Mouse (Mus musculus): ENCODE results near the gene Hrct1. TPM values are rescaled to one million over a fixed set of nuclear protein-coding genes. Genes with fewer than 3 reads are reported as not detected.

Hrct1 gene
- polyA plus RNA-seq, 1 experiment from 2014 or later, result 0.78 TPM

DNA sequence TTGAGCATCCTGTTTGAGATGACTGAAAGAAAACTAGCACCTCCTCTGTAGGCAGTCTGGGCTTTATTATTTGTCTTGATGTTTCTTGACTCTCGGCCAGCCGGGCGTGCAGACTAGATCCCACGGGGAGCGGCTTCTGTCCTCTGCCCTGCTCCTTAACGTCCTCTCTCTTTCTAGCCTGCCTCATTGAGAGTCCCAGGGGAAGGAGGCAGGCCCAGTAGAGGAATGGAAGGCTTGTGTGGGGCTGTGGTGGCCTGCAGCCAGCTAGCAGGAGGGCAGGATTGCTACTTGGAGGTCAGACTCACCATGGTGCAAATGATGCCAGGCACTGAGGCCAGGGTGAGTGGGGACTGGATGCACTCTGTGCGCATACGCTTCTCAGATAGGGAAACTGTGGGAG is 23.1 kb upstream of the Hrct1 start:
- H3K27ac ChIP-seq (replicated peaks), result no peak overlapping the region
- no peak overlapping the region for H3K4me3 ChIP-seq
- ATAC-seq (ENCODE audit: extremely low read depth, insufficient number of reproducible peaks, low FRiP score, low TSS enrichment), result no peak
- H3K4me1 ChIP-seq, result no peaks in the 10 kb centered on the region
- H3K9ac ChIP-seq, result no peak overlapping the region
- no peaks in the 10 kb centered on the region for H3K36me3 ChIP-seq
- no peaks in the 10 kb centered on the region for H3K9me3 ChIP-seq
- WGBS, result 81% methylated on average over 8 of the region's 8 CpGs
- peaks cover 11% of the 10 kb centered on the region; the same call in 1 of the 2 replicates for H3K27me3 ChIP-seq (replicated peaks)
- no peak overlapping the region for H3K4me2 ChIP-seq

- no peak overlapping the region for H3K4me2 ChIP-seq
- H3K9ac ChIP-seq, result no peak overlapping the region
- no peak overlapping the region for H3K4me3 ChIP-seq
- peaks cover 8% of the 10 kb centered on the region; the same call in 1 of the 2 replicates for H3K4me1 ChIP-seq
- no peak for ATAC-seq (ENCODE audit: extremely low read depth, insufficient number of reproducible peaks, low FRiP score, low TSS enrichment)
- no peaks in the 10 kb centered on the region for H3K9me3 ChIP-seq
- 0 out of 2 replicates have a peak, but pooled peaks cover 13% of the 10 kb centered on the region for H3K27me3 ChIP-seq (replicated peaks)
- H3K27ac ChIP-seq (replicated peaks), result no peak overlapping the region
- WGBS, result 76% methylated on average over 13 of the region's 13 CpGs
- H3K36me3 ChIP-seq, result no peaks in the 10 kb centered on the region
Measured at GRCm38 (mm10) chr4:43705991-43706390, 21.0 kb upstream of the Hrct1 start.

GRCm38 (mm10) chr4:43709869-43710268 is 17.1 kb upstream of the Hrct1 start, which contains the start of gene Olfr71:
Gene Olfr71 (minus strand): TSS chr4:43710255.
- WGBS, result 62% methylated on average over 6 of the region's 6 CpGs
- H3K36me3 ChIP-seq, result no peaks in the 10 kb centered on the region
- no peaks in the 10 kb centered on the region for H3K9me3 ChIP-seq
- H3K4me3 ChIP-seq, result no peak within 1 kb of the TSS
- 0 out of 2 replicates have a peak, but pooled peaks cover 13% of the 10 kb centered on the region for H3K27me3 ChIP-seq (replicated peaks)
- H3K4me1 ChIP-seq, result peaks cover 20% of the 10 kb centered on the region
- H3K9ac ChIP-seq, result no peak within 1 kb of the TSS
- H3K27ac ChIP-seq (replicated peaks), result peak within 1 kb of the TSS; percentile 70
- H3K4me2 ChIP-seq, result no peak within 1 kb of the TSS
- ATAC-seq (ENCODE audit: extremely low read depth, insufficient number of reproducible peaks, low FRiP score, low TSS enrichment), result no peak

DNA sequence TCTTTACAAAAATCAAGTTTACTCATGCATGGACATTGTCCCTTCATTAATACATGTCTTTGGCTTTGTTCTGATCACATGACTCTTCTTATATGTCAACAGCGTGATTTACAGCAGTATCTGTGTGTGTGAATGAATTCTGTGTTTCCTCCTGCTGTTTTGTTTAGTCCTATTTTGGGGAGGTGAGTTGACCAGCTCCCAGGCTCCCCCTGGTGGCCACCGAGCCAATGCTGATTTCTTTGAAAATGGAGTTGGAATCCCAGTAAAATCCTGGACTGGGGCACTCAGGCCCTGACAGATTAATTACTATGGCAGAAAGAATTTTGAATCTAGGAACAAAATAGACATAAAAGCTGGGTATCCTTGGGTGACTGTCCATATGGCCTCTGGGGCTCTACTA is 15.2 kb upstream of the Hrct1 start:
- H3K4me2 ChIP-seq, result peak overlapping the region; percentile 48
- H3K27me3 ChIP-seq (replicated peaks), result peaks cover 16% of the 10 kb centered on the region; the same call in 1 of the 2 replicates
- H3K4me1 ChIP-seq, result peaks cover 20% of the 10 kb centered on the region
- H3K9me3 ChIP-seq, result no peaks in the 10 kb centered on the region
- H3K9ac ChIP-seq, result 0 out of 2 replicates have a peak overlapping the region, but pooled peaks have one; percentile 44
- H3K27ac ChIP-seq (replicated peaks), result peak overlapping the region; percentile 70
- H3K4me3 ChIP-seq, result no peak overlapping the region
- ATAC-seq (ENCODE audit: extremely low read depth, insufficient number of reproducible peaks, low FRiP score, low TSS enrichment), result no peak
- no peaks in the 10 kb centered on the region for H3K36me3 ChIP-seq
- 2% methylated on average over 2 of the region's 2 CpGs for WGBS

- Histone ChIP-seq H3K27ac (replicated peaks) (no peak overlapping the region), H3K9ac (no peak overlapping the region), H3K27me3 (replicated peaks) (peaks cover 8% of the 10 kb centered on the region; the same call in 1 of the 2 replicates), H3K4me2 (no peak overlapping the region), H3K4me1 (peaks cover 20% of the 10 kb centered on the region), H3K36me3 (no peaks in the 10 kb centered on the region), H3K4me3 (no peak overlapping the region), H3K9me3 (no peaks in the 10 kb centered on the region)
- 45% methylated on average over 7 of the region's 7 CpGs for WGBS
- ATAC-seq (ENCODE audit: extremely low read depth, insufficient number of reproducible peaks, low FRiP score, low TSS enrichment), result no peak
Measured at GRCm38 (mm10) chr4:43713652-43714219, 13.3 kb upstream of the Hrct1 start.

GRCm38 (mm10) chr4:43720491-43721228 is 6.3 kb upstream of the Hrct1 start:
- H3K36me3 ChIP-seq, result no peaks in the 10 kb centered on the region
- H3K27ac ChIP-seq (replicated peaks), result peak overlapping the region; percentile 78
- no peak for ATAC-seq (ENCODE audit: extremely low read depth, insufficient number of reproducible peaks, low FRiP score, low TSS enrichment)
- H3K4me3 ChIP-seq, result no peak overlapping the region
- WGBS, result 35% methylated on average over 14 of the region's 16 CpGs
- peak overlapping the region; percentile 45 for H3K4me2 ChIP-seq
- H3K27me3 ChIP-seq (replicated peaks), result peaks cover 3% of the 10 kb centered on the region; the same call in 1 of the 2 replicates
- peaks cover 11% of the 10 kb centered on the region for H3K4me1 ChIP-seq
- 0 out of 2 replicates have a peak overlapping the region, but pooled peaks have one; percentile 19 for H3K9ac ChIP-seq
- no peaks in the 10 kb centered on the region for H3K9me3 ChIP-seq

DNA sequence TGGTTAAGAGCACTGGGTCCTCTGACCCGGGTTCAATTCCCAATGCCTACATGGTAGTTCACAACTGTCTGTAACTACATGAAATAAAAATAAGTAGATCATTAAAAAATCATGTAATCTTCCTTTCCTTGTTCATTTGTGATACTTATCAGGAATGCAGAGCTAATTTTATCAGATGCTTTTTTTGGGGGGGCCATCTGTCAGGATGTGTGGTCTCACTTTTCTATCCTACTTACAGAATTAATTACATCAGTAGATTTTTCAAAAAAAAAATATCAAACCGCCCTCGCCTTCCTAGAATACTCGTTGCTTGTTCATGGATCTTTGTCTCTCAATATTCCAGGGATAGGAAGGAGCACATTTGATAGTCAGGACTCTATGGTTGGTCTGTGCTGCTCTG is 4.8 kb upstream of the Hrct1 start:
- no peak overlapping the region for H3K27ac ChIP-seq (replicated peaks)
- 79% methylated on average over 4 of the region's 4 CpGs for WGBS
- H3K27me3 ChIP-seq (replicated peaks), result no peaks in the 10 kb centered on the region
- H3K9me3 ChIP-seq, result no peaks in the 10 kb centered on the region
- peaks cover 24% of the 10 kb centered on the region for H3K4me1 ChIP-seq
- H3K4me3 ChIP-seq, result no peak overlapping the region
- ATAC-seq (ENCODE audit: extremely low read depth, insufficient number of reproducible peaks, low FRiP score, low TSS enrichment), result no peak
- no peaks in the 10 kb centered on the region for H3K36me3 ChIP-seq
- no peak overlapping the region for H3K9ac ChIP-seq
- H3K4me2 ChIP-seq, result no peak overlapping the region

- Histone ChIP-seq H3K4me2 (no peak overlapping the region), H3K36me3 (no peaks in the 10 kb centered on the region), H3K4me3 (no peak overlapping the region), H3K9ac (no peak overlapping the region), H3K9me3 (no peaks in the 10 kb centered on the region), H3K27me3 (replicated peaks) (no peaks in the 10 kb centered on the region), H3K4me1 (peaks cover 50% of the 10 kb centered on the region), H3K27ac (replicated peaks) (no peak overlapping the region)
- no peak for ATAC-seq (ENCODE audit: extremely low read depth, insufficient number of reproducible peaks, low FRiP score, low TSS enrichment)
- 10% methylated on average over 1 of the region's 1 CpGs for WGBS
Measured at GRCm38 (mm10) chr4:43724764-43725163, 2.2 kb upstream of the Hrct1 start.

DNA sequence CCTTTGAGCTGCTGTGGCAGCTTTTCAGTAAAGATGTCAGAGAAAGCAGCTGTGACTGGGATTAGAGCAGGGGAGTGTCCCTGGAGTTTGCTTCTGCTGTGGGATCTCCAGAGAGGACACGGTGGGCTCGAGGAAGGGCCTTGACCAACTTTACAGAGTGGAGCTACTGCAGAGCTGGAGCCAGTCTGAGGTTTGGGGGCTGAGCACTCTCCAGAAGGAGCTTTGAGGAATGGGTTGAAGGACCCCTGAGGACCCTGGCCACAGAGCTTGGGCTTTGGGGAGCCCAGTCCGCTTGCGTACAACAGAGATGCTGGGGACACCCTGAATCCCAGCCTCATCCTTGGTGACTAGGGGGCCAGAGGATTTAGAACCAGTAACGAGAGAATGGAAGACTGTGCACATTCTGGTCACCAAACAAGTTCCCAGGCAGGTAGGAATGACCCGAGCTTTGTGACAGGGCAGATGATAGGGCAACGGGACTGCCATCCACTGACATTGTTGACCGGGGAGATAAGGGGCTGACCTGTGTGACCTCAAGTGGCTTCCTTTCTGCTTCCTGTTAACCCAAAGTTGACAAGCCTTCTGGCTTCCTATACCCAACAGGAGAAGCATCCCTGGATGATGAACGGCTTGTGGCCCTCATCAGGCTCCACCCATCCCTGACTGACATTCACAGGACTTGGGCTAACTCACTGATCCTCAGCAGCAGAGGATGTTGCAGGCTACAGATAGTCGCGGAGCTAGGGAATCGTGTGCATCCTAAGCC is 577 bp upstream of the Hrct1 start:
- WGBS, result 45% methylated on average over 12 of the region's 12 CpGs
- no peak overlapping the region for H3K9ac ChIP-seq
- ATAC-seq (ENCODE audit: extremely low read depth, insufficient number of reproducible peaks, low FRiP score, low TSS enrichment), result no peak
- H3K27ac ChIP-seq (replicated peaks), result peak overlapping the region; percentile 85
- H3K4me3 ChIP-seq, result no peak overlapping the region
- H3K9me3 ChIP-seq, result no peaks in the 10 kb centered on the region
- H3K27me3 ChIP-seq (replicated peaks), result no peaks in the 10 kb centered on the region
- H3K4me2 ChIP-seq, result no peak overlapping the region
- H3K4me1 ChIP-seq, result peaks cover 55% of the 10 kb centered on the region
- no peaks in the 10 kb centered on the region for H3K36me3 ChIP-seq

DNA sequence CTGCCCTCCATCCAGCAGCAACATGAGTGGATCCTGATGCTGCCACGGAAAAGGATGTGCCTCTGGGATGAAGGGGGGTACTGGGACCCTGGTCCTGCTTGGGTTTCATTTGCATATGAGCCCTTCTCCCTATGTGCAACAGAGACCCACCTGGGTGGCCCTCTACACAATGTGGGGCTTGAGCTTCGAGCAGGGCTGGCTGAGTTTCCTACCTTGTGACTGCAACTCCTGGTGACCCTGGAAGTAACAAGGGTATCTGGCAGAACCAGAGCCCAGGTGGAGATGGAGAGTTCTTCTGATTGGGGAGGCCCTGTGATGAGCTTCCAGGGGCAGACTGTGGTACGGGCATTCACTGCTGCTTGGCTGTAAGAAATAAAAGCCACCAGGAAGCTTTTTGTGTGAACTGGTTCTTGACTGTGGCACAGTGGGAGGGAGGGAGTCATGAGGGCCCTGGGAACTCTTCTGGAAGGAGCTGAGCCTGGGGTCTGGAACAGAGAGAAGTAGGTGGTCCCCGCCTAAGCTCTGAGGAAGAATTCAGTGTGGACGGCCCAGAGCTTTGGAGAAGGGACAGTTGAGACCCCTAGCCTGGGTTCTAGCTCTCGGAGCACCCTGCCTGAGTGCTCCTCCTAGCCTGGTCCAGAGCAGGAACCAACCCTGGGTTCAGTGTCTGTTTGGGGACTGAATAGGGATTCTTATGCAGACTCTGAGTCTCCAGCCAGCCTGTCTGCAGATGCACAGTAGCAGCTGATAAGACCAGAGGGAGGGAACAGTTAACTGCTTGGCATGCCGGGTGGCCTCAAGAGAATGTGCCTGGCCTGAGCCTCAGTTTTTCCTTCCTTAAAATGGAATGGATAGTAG is 959 bp downstream of the Hrct1 start:
- 49% methylated on average over 7 of the region's 7 CpGs for WGBS
- ATAC-seq (ENCODE audit: extremely low read depth, insufficient number of reproducible peaks, low FRiP score, low TSS enrichment), result no peak
- peak overlapping the region; percentile 23; the same call in 1 of the 2 replicates for H3K4me2 ChIP-seq

More for the DNA sequence above, 959 bp downstream of the Hrct1 start:
- Histone ChIP-seq H3K36me3 (no peaks in the 10 kb centered on the region), H3K9me3 (no peaks in the 10 kb centered on the region), H3K9ac (peak overlapping the region; percentile 41), H3K4me3 (no peak overlapping the region), H3K27me3 (replicated peaks) (no peaks in the 10 kb centered on the region), H3K4me1 (peaks cover 70% of the 10 kb centered on the region), H3K27ac (replicated peaks) (peak overlapping the region; percentile 85)
